Mouse (Mus musculus): Measurements from ENCODE around the gene Cnnm4.

- TF ChIP-seq CTCF (IDR thresholded peaks at IDR 0.05; ENCODE audit: extremely low read depth, insufficient read depth, low read length) (no peak), POLR2A (IDR thresholded peaks at IDR 0.05; ENCODE audit: extremely low read depth, insufficient read depth, low read length) (no peak)
These were observed 59.5 kb downstream of the Cnnm4 start for GRCm38 (mm10) chr1:36530962-36531361.
